Mouse (Mus musculus) lung, adult 2 months (tissue): ENCODE data around the gene Ift122.

Experiments used
- CTCF ChIP-seq: fragments of 200-500 bp; IDR thresholded peaks from 2 replicates; pipeline ENCODE4 v1.5.1; 2011; ENCODE audit warnings: mild to moderate bottlenecking, low read length, control low read depth; ENCODE audit not compliant: insufficient read depth
- POLR2A ChIP-seq: fragments of 200-500 bp; IDR thresholded peaks from 2 replicates; pipeline ENCODE4 v1.6.1; 2011; ENCODE audit warnings: low read depth, mild to moderate bottlenecking, control low read depth, low read length, borderline replicate concordance; ENCODE audit errors: extremely low read depth

DNA sequence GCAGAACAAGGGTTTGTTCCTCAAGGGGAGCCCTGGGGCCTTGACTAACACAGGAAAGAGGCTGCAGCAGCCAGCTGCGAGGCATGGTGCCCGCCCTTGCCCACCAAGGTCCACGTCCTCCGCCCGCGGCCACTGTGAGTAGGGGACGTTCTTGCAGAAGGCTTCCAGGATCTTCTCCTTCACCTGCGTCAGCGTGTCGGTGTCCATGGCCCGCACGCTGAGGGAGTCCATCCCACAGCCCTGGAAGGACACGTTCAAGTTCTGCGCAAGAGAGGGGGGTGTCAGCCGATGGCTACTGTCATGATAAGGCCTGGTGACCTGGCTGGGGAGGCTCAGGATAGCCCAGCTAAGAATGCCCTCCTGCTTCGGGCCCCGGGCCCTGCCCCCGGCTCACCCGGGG lies 107.1 kb downstream of the Ift122 start:
- no peak for TF ChIP-seq POLR2A
- TF ChIP-seq CTCF, result no peak
